Mouse (Mus musculus) MEL (cell line): ENCODE data around the gene Dscam.

Experiments
- CHD1 ChIP-seq: IDR thresholded peaks from 2 replicates; pipeline ENCODE4 v1.6.1; 2012; ENCODE audit warnings: low read depth, mild to moderate bottlenecking, inconsistent platforms, low read length, improper control_type of control experiment
- CTCF ChIP-seq, 3 experiments: IDR thresholded peaks in 2 of 3; conservative IDR thresholded peaks in 1 of 3; 2 replicates each; pipeline ENCODE4 v1.5.1; 2011 to 2012; ENCODE audit warnings: low read length in 3 of 3, low read depth in 2 of 3, mild to moderate bottlenecking in 2 of 3, improper control_type of control experiment in 1 of 3, inconsistent platforms in 1 of 3, mixed read lengths in 1 of 3, moderate library complexity in 1 of 3; ENCODE audit not compliant: control insufficient read depth in 1 of 3, insufficient read depth in 1 of 3, poor library complexity in 1 of 3, severe bottlenecking in 1 of 3
- JUND ChIP-seq: IDR thresholded peaks from 2 replicates; pipeline ENCODE4 v1.6.1; 2011; ENCODE audit warnings: low read depth, mild to moderate bottlenecking, improper control_type of control experiment, low read length
- POLR2A ChIP-seq, 2 experiments: IDR thresholded peaks; 2 replicates each; pipeline ENCODE4 v1.6.1; 2011 to 2012; ENCODE audit warnings: low read length in 2 of 2, mild to moderate bottlenecking in 2 of 2, control low read depth in 1 of 2, improper control_type of control experiment in 1 of 2, low read depth in 1 of 2, moderate library complexity in 1 of 2; ENCODE audit not compliant: control insufficient read depth in 1 of 2, insufficient read depth in 1 of 2, poor library complexity in 1 of 2

GRCm38 (mm10) chr16:96610806-96611205 is 559.7 kb downstream of the Dscam start:
- TF ChIP-seq CTCF (IDR thresholded peaks at IDR 0.05 in 2 of 3, conservative IDR thresholded peaks at IDR 0.05 in 1 of 3; ENCODE audit: control insufficient read depth in 1 of 3, insufficient read depth in 1 of 3, low read depth in 2 of 3, low read length in 3 of 3, poor library complexity in 1 of 3, severe bottlenecking in 1 of 3) (no peak; a peak in 1 of 6 replicates), POLR2A (IDR thresholded peaks at IDR 0.05; ENCODE audit: control insufficient read depth in 1 of 2, insufficient read depth in 1 of 2, low read depth in 1 of 2, low read length in 2 of 2, poor library complexity in 1 of 2) (no peak), JUND (no peak), CHD1 (no peak)
